Mouse (Mus musculus) hindbrain, embryonic 16.5 days (tissue): ENCODE data around the gene Myh15. TPM values are rescaled to one million over a fixed set of nuclear protein-coding genes. Genes with fewer than 3 reads are reported as not detected.

Experiments
- ATAC-seq: fragments of 200-750 bp; cut with Nextera tagmentation; 2 replicates; pipeline ENCODE4 v1.8.0; 2017; ENCODE audit warnings: moderate TSS enrichment, moderate library complexity
- H3K27ac ChIP-seq: fragments of 300-500 bp; sonication (generic); 2 replicates; pipeline ENCODE4 v1.5.1; 2014; ENCODE audit warnings: low read depth, mild to moderate bottlenecking, control low read depth, low read length, moderate library complexity
- H3K27me3 ChIP-seq: fragments of 300-500 bp; sonication (generic); replicated peaks from 2 replicates; pipeline ENCODE4 v1.6.1; 2014; ENCODE audit warnings: low read length; ENCODE audit not compliant: control insufficient read depth, insufficient read depth
- H3K36me3 ChIP-seq: fragments of 300-500 bp; sonication (generic); 2 replicates; pipeline ENCODE4 v1.6.1; 2014; ENCODE audit warnings: mild to moderate bottlenecking, low read length, moderate library complexity, mixed read lengths; ENCODE audit not compliant: control insufficient read depth, insufficient read depth
- H3K4me1 ChIP-seq: fragments of 300-500 bp; sonication (generic); 2 replicates; pipeline ENCODE4 v1.6.1; 2014; ENCODE audit warnings: low read depth, low read length; ENCODE audit not compliant: control insufficient read depth, insufficient read depth
- H3K4me2 ChIP-seq: fragments of 300-500 bp; sonication (generic); 2 replicates; pipeline ENCODE4 v1.6.1; 2014; ENCODE audit warnings: mild to moderate bottlenecking, low read length, control low read depth, moderate library complexity
- H3K4me3 ChIP-seq: fragments of 300-500 bp; sonication (generic); 2 replicates; pipeline ENCODE4 v1.5.1; 2014; ENCODE audit warnings: mild to moderate bottlenecking, low read length, control low read depth, moderate library complexity
- H3K9ac ChIP-seq: fragments of 300-500 bp; sonication (generic); 2 replicates; pipeline ENCODE4 v1.6.1; 2014; ENCODE audit warnings: low read depth, mild to moderate bottlenecking, control low read depth, low read length, moderate library complexity
- H3K9me3 ChIP-seq: fragments of 300-500 bp; sonication (generic); 2 replicates; pipeline ENCODE4 v1.6.1; 2014; ENCODE audit warnings: mild to moderate bottlenecking, low read length, moderate library complexity; ENCODE audit not compliant: control insufficient read depth
- WGBS: fragments of 180-500 bp; shearing (Covaris S2); extraction: QIAGEN DNeasy Blood & Tissue Kit; methylation state at CpG from one replicate; pipeline ENCODE4 v1.1.7; 2014; 5-methylcytosine and 5-hydroxymethylcytosine counted together
- polyA plus RNA-seq: library from polyadenylated mRNA; unstranded; fragments of >200 nt; fragmentation: Nextera tagmentation; extraction: Ambion mirVana; gene quantifications from 2 replicates; pipeline ENCODE4 v1.2.1, GENCODE M21; 2015

Gene Myh15
- polyA plus RNA-seq = 0.09 and 0.10 TPM in 2 replicates

DNA sequence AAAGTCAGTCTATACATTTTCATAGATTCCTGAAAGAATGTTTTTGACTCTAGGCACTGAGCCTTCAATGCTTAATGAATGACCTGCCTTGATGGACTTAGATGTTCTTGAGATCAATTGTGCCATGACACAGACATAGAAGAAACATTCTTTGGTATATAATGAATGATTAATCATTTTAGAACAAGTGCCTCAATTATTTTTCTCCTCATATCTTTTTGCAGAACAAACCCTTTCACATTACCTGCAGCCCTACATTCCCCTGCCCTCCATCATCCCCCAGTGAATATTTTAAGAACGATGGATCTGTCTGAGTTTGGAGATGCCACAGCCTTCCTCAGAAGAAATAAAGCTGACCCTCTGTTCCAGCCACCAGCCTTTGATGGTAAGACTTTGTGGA is at the start of gene Myh15:
TSS of gene Myh15 (plus strand) at position 301 of the 400 bp plus-strand sequence.
- no peak within 1 kb of the TSS for H3K4me2 ChIP-seq
- 100% methylated on average over 1 of the region's 1 CpGs for WGBS
- no peak within 1 kb of the TSS for H3K27ac ChIP-seq
- no peaks in the 10 kb centered on the region for H3K27me3 ChIP-seq
- no peaks in the 10 kb centered on the region for H3K36me3 ChIP-seq
- no peak for ATAC-seq
- H3K9me3 ChIP-seq = no peaks in the 10 kb centered on the region
- H3K4me1 ChIP-seq = no peaks in the 10 kb centered on the region
- no peak within 1 kb of the TSS for H3K9ac ChIP-seq
- H3K4me3 ChIP-seq = no peak within 1 kb of the TSS

DNA sequence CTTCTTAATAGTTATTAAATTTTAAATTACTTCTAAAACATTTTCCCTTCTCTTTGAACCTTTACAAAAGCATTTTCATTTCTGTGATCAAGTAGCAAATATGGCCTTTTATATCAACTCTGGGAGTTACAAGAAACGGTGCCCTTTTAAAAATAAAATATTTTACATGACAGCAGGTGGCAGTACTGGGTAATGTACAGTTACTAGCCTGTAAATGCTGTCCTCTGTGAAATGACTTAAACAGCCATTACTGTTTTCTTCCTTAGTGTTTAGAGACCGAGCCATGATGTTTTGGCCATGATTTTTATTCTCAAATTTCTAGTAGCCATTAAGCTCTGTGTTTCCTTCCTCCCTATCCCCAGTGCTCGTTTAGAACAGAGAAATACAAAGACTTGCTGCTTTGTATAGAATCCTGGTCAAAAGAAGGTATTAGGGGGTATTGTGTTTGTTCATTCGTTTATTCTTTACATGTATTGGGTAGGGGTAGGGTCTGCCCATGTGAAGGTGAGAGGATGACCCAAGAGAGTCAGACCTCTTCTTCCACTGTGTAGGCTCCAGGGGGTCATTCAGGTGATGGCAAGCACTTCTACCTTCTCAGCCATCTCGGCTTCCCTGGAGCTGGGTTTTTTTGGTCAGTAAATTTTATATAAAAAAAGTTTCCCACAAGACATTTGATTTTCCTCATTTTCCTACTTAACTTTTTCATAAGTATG is 40.5 kb upstream of the Myh15 start:
- Histone ChIP-seq H3K27ac (no peak overlapping the region), H3K9me3 (no peaks in the 10 kb centered on the region), H3K9ac (no peak overlapping the region), H3K36me3 (no peaks in the 10 kb centered on the region), H3K4me1 (no peaks in the 10 kb centered on the region), H3K4me2 (no peak overlapping the region), H3K4me3 (no peak overlapping the region), H3K27me3 (no peaks in the 10 kb centered on the region)
- peak; percentile 63; the same call in 1 of the 2 replicates for ATAC-seq
- 65% methylated on average over 5 of the region's 5 CpGs for WGBS

DNA sequence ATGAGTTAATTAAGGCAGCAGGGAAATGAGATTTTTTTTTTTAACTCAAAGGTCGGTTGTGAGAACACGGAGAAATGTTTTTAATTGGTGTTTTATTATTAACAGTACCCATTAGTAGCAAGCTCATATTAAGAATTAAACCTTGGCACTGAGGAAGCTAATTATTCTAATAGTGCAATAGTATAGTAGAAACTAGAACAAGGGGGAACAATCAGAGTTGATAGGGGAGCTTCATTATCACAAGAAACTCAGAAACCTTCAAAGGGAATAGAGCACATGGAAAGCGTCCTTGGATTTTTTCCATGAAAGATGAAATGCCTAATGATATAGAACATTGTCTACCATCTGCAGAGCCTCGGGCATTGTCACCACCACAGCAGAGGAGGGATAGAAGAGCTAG is 21.4 kb upstream of the Myh15 start:
- H3K9ac ChIP-seq = no peak overlapping the region
- H3K9me3 ChIP-seq = no peaks in the 10 kb centered on the region
- WGBS = 66% methylated on average over 4 of the region's 4 CpGs
- peak; percentile 56; the same call in 1 of the 2 replicates for ATAC-seq
- no peak overlapping the region for H3K4me2 ChIP-seq
- H3K4me3 ChIP-seq = no peak overlapping the region
- no peak overlapping the region for H3K27ac ChIP-seq
- H3K4me1 ChIP-seq = no peaks in the 10 kb centered on the region
- no peaks in the 10 kb centered on the region for H3K36me3 ChIP-seq
- H3K27me3 ChIP-seq = no peaks in the 10 kb centered on the region

DNA sequence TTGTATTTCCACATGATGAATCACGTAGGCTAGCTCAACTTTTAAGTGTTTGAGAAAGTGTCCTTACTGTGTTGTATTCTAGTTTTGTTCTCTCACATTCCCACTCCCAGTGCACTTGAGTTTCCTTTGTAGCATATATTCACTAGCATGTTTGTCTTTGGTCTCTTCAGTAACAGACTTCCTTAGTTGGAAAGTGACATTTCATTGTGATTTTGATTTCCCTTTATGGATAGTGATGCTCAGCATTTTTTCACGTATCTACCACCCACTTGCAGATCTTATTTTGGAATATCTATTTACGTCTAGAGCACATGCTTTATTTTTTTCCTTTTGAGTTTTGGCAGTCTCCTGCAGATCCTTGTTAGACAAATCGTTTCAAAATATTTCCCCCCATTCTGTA is 19.5 kb upstream of the Myh15 start:
- no peaks in the 10 kb centered on the region for H3K4me1 ChIP-seq
- WGBS = 87% methylated on average over 4 of the region's 4 CpGs
- no peak overlapping the region for H3K4me2 ChIP-seq
- no peaks in the 10 kb centered on the region for H3K36me3 ChIP-seq
- no peak overlapping the region for H3K4me3 ChIP-seq
- ATAC-seq = no peak
- no peaks in the 10 kb centered on the region for H3K27me3 ChIP-seq
- no peaks in the 10 kb centered on the region for H3K9me3 ChIP-seq
- H3K27ac ChIP-seq = no peak overlapping the region
- no peak overlapping the region for H3K9ac ChIP-seq

DNA sequence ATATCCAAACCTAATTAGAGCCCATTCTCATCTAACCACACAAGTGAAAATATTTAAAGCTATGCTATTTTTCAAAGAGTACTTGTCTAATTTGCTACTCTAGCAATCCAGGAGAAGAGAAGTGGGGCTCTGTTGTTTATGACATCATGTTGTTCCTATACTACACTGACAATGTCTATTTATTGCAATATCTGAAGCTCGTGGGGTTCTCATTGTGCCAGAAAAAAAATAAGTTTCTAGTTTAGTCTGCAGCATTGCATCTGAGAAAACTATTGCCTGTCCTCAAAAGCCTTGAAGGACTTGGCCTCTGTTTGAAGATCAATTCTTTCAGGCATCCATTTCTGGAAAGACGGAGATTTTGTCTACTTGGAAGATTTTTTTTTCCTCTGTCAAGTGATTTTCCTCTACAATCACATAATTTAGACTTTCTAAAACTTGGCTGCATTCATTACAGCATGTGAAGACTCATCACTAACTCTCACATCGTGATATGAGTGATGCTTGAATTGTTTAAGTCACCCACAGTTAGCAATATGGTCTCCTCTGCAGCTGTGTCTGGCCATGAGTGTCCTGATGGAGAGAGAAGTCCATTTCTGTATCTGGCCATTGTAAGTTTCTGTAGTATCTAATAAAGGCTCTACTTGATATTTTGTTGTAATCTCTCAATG is 16.6 kb upstream of the Myh15 start:
- no peaks in the 10 kb centered on the region for H3K9me3 ChIP-seq
- no peak overlapping the region for H3K4me2 ChIP-seq
- no peak overlapping the region for H3K27ac ChIP-seq
- H3K27me3 ChIP-seq = no peaks in the 10 kb centered on the region
- 81% methylated on average over 3 of the region's 3 CpGs for WGBS
- no peak for ATAC-seq
- H3K36me3 ChIP-seq = no peaks in the 10 kb centered on the region
- H3K9ac ChIP-seq = no peak overlapping the region
- no peak overlapping the region for H3K4me3 ChIP-seq
- no peaks in the 10 kb centered on the region for H3K4me1 ChIP-seq

DNA sequence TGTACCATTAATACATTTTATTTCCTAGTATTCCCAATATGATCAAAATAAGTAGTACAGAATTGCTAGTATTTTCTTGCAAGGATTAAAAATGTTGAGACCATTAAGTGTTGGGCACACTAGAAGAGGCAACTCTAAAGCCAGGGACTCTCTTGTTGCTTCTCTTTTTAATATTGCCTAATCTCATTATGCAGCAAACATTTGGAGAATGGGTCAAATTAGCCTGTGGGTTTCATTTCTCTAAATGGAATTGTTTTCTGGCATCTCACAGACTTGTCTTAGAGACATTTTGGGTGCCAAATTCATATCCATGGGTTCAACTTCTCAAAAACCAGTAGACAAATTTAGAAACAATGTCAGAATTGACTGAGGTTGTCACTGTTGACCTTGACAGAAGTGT is 8.1 kb upstream of the Myh15 start:
- Histone ChIP-seq H3K4me2 (no peak overlapping the region), H3K4me1 (no peaks in the 10 kb centered on the region), H3K27me3 (no peaks in the 10 kb centered on the region), H3K4me3 (no peak overlapping the region), H3K27ac (no peak overlapping the region), H3K36me3 (no peaks in the 10 kb centered on the region), H3K9ac (no peak overlapping the region), H3K9me3 (no peaks in the 10 kb centered on the region)
- no peak for ATAC-seq

DNA sequence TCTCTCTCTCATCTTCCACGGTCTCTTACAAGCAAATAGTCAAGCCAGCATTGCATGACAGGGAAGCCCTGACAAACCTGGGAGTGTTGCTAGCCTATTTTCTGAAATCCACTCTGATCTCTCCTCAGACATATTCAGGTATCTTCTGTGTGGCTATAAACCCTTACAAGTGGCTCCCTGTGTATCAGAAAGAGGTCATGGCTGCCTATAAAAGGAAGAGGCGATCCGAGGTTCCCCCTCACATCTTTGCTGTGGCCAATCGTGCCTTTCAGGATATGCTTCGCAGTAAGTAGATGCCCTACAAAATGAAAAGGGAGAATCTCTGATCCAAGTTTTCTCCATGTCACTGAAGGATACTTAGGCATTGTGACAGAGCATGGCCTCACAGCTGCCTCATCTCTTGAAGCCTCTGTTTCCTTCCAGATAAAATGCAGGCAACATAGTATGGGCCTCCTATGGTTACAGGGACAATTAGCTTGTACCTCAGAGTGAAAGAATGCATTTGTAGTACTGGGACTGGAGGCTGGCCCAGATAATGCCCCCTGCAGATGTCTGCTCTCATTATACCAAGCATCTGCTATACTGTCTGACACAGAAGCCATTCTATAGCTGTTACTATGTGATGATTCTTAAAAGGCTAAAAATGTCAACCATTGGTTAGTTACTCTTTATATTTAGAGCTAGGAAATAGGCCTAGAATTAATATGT is 12.1 kb downstream of the Myh15 start:
- Histone ChIP-seq H3K9me3 (no peaks in the 10 kb centered on the region), H3K27ac (no peak overlapping the region), H3K9ac (no peak overlapping the region), H3K4me2 (no peak overlapping the region), H3K4me1 (no peaks in the 10 kb centered on the region), H3K4me3 (no peak overlapping the region), H3K36me3 (no peaks in the 10 kb centered on the region), H3K27me3 (no peaks in the 10 kb centered on the region)
- peak; percentile 77 for ATAC-seq
- 54% methylated on average over 5 of the region's 5 CpGs for WGBS

GRCm38 (mm10) chr16:49071316-49071715 is 14.0 kb downstream of the Myh15 start:
- ATAC-seq = no peak
- H3K9ac ChIP-seq = no peak overlapping the region
- 92% methylated on average over 3 of the region's 3 CpGs for WGBS
- no peaks in the 10 kb centered on the region for H3K36me3 ChIP-seq
- no peaks in the 10 kb centered on the region for H3K9me3 ChIP-seq
- H3K4me2 ChIP-seq = no peak overlapping the region
- no peak overlapping the region for H3K4me3 ChIP-seq
- no peak overlapping the region for H3K27ac ChIP-seq
- no peaks in the 10 kb centered on the region for H3K4me1 ChIP-seq
- no peaks in the 10 kb centered on the region for H3K27me3 ChIP-seq

- Histone ChIP-seq H3K27ac (no peak overlapping the region), H3K9ac (no peak overlapping the region), H3K36me3 (no peaks in the 10 kb centered on the region), H3K4me3 (no peak overlapping the region), H3K9me3 (no peaks in the 10 kb centered on the region), H3K27me3 (no peaks in the 10 kb centered on the region), H3K4me2 (no peak overlapping the region), H3K4me1 (no peaks in the 10 kb centered on the region)
- WGBS = 53% methylated on average over 1 of the region's 1 CpGs
- ATAC-seq = no peak
These were observed 70.7 kb downstream of the Myh15 start for GRCm38 (mm10) chr16:49128015-49128414.
